Mouse (Mus musculus) heart, embryonic 13.5 days (tissue): ENCODE measurements at regions not wholly inside any gene's neighbourhood (a gene's known extent, or its start where the extent isn't known, plus 50 kb on each side); places are given as distances from the start of the nearest gene placed in this dataset.

Experiments
- ATAC-seq: fragments of 200-750 bp; cut with Nextera tagmentation; 2 replicates; pipeline ENCODE4 v1.8.0; 2017; ENCODE audit warnings: moderate TSS enrichment; ENCODE audit not compliant: insufficient number of reproducible peaks, low FRiP score, low TSS enrichment; ENCODE audit errors: extremely low read depth
- H3K27ac ChIP-seq: fragments of 300-500 bp; sonication (generic); replicated peaks from 2 replicates; pipeline ENCODE4 v1.5.1; 2015; ENCODE audit warnings: moderate library complexity, mild to moderate bottlenecking, inconsistent platforms
- H3K27me3 ChIP-seq: fragments of 300-500 bp; sonication (generic); replicated peaks from 2 replicates; pipeline ENCODE4 v1.6.1; 2015; ENCODE audit warnings: mild to moderate bottlenecking, inconsistent platforms
- H3K36me3 ChIP-seq: fragments of 300-500 bp; sonication (generic); 2 replicates; pipeline ENCODE4 v1.6.1; 2015; ENCODE audit warnings: mild to moderate bottlenecking, inconsistent platforms
- H3K4me1 ChIP-seq: fragments of 300-500 bp; sonication (generic); 2 replicates; pipeline ENCODE4 v1.6.1; 2015; ENCODE audit warnings: inconsistent platforms
- H3K4me2 ChIP-seq: fragments of 300-500 bp; sonication (generic); 2 replicates; pipeline ENCODE4 v1.6.1; 2015; ENCODE audit warnings: inconsistent platforms, mild to moderate bottlenecking, moderate library complexity
- H3K4me3 ChIP-seq: fragments of 300-500 bp; sonication (generic); 2 replicates; pipeline ENCODE4 v1.5.1; 2015; ENCODE audit warnings: moderate library complexity, mild to moderate bottlenecking, inconsistent platforms
- H3K9ac ChIP-seq: fragments of 300-500 bp; sonication (generic); 2 replicates; pipeline ENCODE4 v1.6.1; 2015; ENCODE audit warnings: inconsistent platforms, mild to moderate bottlenecking, moderate library complexity
- H3K9me3 ChIP-seq: fragments of 300-500 bp; sonication (generic); 2 replicates; pipeline ENCODE4 v1.6.1; 2016; ENCODE audit warnings: inconsistent platforms
- WGBS: fragments of 180-500 bp; shearing (Covaris S2); methylation state at CpG from one replicate; pipeline ENCODE4 v1.1.7; 2015; ENCODE audit warnings: mixed read lengths; 5-methylcytosine and 5-hydroxymethylcytosine counted together

DNA sequence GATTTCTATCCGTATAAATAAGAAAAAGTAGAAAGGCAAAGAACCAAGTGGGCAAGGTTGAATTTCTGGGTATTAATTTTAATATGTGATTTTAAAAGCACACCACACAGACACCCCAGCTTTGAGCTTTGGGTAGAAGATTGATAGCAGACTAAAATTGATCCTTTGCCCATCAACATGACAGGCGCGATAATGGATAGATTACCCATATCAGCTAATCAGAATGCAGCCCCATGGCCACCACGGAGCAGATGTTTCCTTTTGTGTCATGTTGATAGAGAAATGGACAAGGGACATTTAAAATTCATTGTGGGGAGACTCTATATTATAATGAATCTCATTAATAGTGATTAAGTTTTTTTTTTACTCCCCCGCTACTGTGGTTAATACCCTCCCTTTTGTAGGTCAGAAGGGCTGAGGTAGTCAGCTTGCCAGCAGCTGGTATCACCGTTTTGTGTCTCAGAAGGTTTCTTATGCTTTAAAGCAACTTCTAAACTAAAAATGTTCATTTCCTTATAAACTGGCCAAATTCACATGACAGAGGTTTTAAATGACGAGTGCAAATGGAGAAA lies 296.1 kb downstream of the Irs2 start:
- no peak overlapping the region for H3K27ac ChIP-seq
- H3K4me1 ChIP-seq = 0 out of 2 replicates have a peak, but pooled peaks cover 4% of the 10 kb centered on the region
- WGBS = 69% methylated on average over 7 of the region's 7 CpGs
- H3K27me3 ChIP-seq = peaks cover 5% of the 10 kb centered on the region; the same call in 1 of the 2 replicates
- H3K9ac ChIP-seq = no peak overlapping the region
- no peak overlapping the region for H3K4me2 ChIP-seq
- H3K9me3 ChIP-seq = no peaks in the 10 kb centered on the region
- no peak for ATAC-seq
- no peak overlapping the region for H3K4me3 ChIP-seq
- H3K36me3 ChIP-seq = no peaks in the 10 kb centered on the region

DNA sequence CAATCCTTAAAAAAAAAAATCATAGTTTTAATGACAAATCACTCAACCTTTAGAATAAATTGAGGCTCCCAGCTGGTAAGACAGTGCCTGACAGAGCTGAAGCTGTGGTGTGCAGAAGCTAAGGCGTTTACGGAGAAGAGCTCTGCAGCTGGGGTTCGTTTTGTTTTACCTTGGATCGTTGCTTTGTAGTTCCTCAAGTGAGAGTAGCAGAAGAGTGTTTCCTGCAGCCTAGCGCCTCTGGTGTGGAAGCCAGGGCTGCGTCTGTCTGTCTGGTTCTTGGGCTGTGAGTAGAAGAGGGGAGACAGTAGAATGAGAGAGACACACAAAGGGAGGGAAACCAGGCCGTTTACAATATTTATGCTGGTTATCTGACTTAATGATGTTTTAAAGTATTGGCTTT lies 296.8 kb downstream of the Irs2 start:
- ATAC-seq = no peak
- Histone ChIP-seq H3K4me2 (no peak overlapping the region), H3K27me3 (no peaks in the 10 kb centered on the region), H3K4me1 (0 out of 2 replicates have a peak, but pooled peaks cover 4% of the 10 kb centered on the region), H3K27ac (no peak overlapping the region), H3K9ac (no peak overlapping the region), H3K36me3 (no peaks in the 10 kb centered on the region), H3K9me3 (no peaks in the 10 kb centered on the region), H3K4me3 (no peak overlapping the region)
- WGBS = 48% methylated on average over 7 of the region's 7 CpGs

DNA sequence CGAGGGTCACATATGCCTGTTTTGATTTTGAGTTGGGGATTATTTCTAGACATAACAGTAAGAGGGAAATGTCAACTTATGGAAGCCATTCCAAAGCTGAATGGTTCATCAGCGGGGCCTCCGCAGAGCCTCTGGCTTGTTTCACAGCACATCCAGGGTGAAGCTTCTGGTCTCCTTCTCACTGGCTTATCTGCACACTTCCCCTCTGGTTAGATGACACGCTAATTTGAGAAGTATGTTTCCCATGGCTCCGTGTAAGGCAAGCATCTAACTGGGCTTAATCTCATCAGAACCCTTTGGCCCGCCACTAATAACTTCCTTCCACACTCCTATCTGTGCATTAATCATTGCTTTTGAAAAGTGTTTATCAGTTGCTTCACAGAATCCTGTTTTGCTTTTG lies 299.7 kb downstream of the Irs2 start:
- Histone ChIP-seq H3K4me2 (no peak overlapping the region), H3K36me3 (no peaks in the 10 kb centered on the region), H3K4me1 (0 out of 2 replicates have a peak, but pooled peaks cover 10% of the 10 kb centered on the region), H3K9me3 (no peaks in the 10 kb centered on the region), H3K27me3 (no peaks in the 10 kb centered on the region), H3K4me3 (no peak overlapping the region), H3K27ac (no peak overlapping the region), H3K9ac (no peak overlapping the region)
- no peak for ATAC-seq
- 48% methylated on average over 6 of the region's 6 CpGs for WGBS

DNA sequence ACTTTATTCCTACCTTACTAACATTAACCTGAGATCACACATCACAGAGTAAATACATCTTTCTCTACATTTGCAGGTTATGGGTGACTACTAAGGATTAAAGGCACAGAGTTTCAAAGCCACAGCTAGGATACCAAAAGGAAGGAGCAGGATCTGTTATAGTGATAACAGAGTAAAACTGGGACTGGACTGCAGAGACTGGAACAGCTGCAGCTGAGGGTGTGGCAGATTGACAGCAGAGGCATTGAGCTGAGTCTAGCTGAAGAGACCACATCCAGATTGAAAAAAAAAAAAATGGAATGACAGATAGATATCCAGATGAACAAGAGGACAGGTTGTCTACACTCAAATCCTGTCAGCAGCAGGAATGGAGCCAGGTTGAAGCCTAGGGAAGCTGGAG lies 301.1 kb downstream of the Irs2 start:
- H3K4me2 ChIP-seq = no peak overlapping the region
- no peak for ATAC-seq

DNA sequence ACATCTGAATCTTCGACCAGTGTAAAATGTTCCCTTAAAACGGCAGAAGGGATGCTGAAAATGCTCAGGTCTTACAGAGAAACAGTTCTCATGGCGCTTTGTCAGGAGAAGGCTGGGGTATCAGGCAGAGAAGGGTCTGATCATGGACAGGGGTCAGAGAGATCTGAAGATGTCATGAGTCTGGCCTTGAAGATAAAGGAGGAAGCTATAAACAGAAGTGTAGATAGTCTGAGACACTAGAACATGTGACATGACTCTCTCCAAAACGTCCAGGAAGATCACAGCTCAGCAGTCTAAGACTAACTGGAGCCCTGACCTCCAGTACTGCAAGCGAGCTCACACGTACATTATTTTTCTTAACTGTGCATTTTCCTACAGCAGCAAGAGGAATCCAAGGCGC lies 302.3 kb downstream of the Irs2 start:
- H3K27ac ChIP-seq = no peak overlapping the region
- no peak overlapping the region for H3K4me3 ChIP-seq
- H3K9me3 ChIP-seq = no peaks in the 10 kb centered on the region
- WGBS = 46% methylated on average over 7 of the region's 7 CpGs
- ATAC-seq = no peak
- 0 out of 2 replicates have a peak, but pooled peaks cover 4% of the 10 kb centered on the region for H3K27me3 ChIP-seq
- H3K9ac ChIP-seq = no peak overlapping the region
- no peaks in the 10 kb centered on the region for H3K36me3 ChIP-seq
- H3K4me1 ChIP-seq = 0 out of 2 replicates have a peak, but pooled peaks cover 10% of the 10 kb centered on the region
- H3K4me2 ChIP-seq = no peak overlapping the region

More for the DNA sequence above, 301.1 kb downstream of the Irs2 start:
- H3K4me3 ChIP-seq = no peak overlapping the region
- H3K4me1 ChIP-seq = 0 out of 2 replicates have a peak, but pooled peaks cover 10% of the 10 kb centered on the region
- H3K9ac ChIP-seq = no peak overlapping the region
- H3K27me3 ChIP-seq = 0 out of 2 replicates have a peak, but pooled peaks cover 4% of the 10 kb centered on the region
- no peak overlapping the region for H3K27ac ChIP-seq
- H3K36me3 ChIP-seq = no peaks in the 10 kb centered on the region
- no peaks in the 10 kb centered on the region for H3K9me3 ChIP-seq

DNA sequence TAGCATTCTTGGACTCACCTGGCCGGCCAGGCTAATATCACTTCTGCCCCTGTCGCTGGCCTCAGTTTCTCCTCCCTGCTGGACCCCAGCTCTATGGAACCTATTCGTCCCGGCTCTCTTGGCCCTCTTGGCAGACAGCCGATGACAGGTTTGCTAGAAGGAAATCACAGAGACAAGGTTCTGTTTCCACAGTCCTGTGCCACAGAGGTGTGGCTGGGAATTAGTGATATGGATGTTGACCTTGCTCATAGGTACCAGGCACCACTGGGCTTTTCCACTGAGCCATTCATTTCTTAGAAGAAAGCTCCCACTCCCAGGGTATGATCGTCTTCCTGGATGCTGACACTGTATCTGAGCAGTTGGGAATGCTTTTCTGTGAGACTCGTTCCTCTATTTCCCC lies 305.5 kb downstream of the Irs2 start:
- Histone ChIP-seq H3K9me3 (no peaks in the 10 kb centered on the region), H3K4me2 (no peak overlapping the region), H3K36me3 (no peaks in the 10 kb centered on the region), H3K9ac (no peak overlapping the region), H3K4me3 (no peak overlapping the region), H3K27me3 (0 out of 2 replicates have a peak, but pooled peaks cover 4% of the 10 kb centered on the region), H3K27ac (no peak overlapping the region), H3K4me1 (0 out of 2 replicates have a peak, but pooled peaks cover 5% of the 10 kb centered on the region)
- 72% methylated on average over 7 of the region's 7 CpGs for WGBS
- ATAC-seq = no peak

DNA sequence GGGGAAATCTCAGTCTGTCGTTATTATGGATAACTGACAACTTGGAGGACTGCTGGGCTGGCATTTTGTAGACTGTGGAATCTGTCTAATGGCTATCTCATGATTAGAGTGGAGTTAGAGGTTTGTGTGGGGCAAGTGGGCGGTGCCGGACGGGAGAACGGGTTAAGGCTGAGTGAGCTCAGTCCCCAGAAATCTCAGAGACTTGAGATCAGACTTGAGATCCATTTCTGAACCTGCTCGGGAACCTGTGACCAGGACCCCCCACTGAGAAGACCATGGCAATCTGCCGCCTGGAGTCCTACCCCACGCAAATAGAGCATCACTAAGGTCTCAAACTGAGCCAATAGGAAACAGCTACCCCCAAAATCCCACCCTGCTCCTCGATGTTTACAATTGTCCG lies 306.0 kb downstream of the Irs2 start:
- no peak overlapping the region for H3K9ac ChIP-seq
- no peak for ATAC-seq
- 0 out of 2 replicates have a peak, but pooled peaks cover 5% of the 10 kb centered on the region for H3K4me1 ChIP-seq
- WGBS = 63% methylated on average over 10 of the region's 10 CpGs
- H3K27ac ChIP-seq = no peak overlapping the region
- 0 out of 2 replicates have a peak, but pooled peaks cover 4% of the 10 kb centered on the region for H3K27me3 ChIP-seq
- no peaks in the 10 kb centered on the region for H3K9me3 ChIP-seq
- H3K36me3 ChIP-seq = no peaks in the 10 kb centered on the region
- no peak overlapping the region for H3K4me2 ChIP-seq
- no peak overlapping the region for H3K4me3 ChIP-seq

DNA sequence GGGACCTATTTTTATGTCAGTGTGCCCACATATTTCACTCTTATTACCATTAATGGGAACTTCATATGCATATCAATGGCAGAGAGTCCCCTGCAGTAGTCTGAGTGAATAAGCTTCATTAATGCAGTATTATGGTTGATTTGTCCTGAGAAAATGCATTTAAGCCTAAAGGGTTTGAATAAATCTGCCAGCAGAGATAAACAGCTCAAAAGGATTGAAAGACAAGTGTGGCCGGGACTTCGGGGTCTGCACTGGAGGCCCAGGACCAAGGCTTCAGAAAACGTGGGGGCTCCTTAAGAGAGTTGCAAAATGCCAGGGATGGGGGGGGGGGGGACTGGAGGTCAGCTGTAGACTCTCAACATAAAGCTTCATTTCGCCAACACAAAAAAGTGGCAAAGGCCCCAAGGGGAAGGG lies 306.6 kb downstream of the Irs2 start:
- no peak overlapping the region for H3K9ac ChIP-seq
- no peaks in the 10 kb centered on the region for H3K9me3 ChIP-seq
- ATAC-seq = no peak
- H3K36me3 ChIP-seq = no peaks in the 10 kb centered on the region
- H3K4me3 ChIP-seq = no peak overlapping the region
- H3K27ac ChIP-seq = no peak overlapping the region
- 0 out of 2 replicates have a peak, but pooled peaks cover 4% of the 10 kb centered on the region for H3K27me3 ChIP-seq
- 68% methylated on average over 4 of the region's 4 CpGs for WGBS
- H3K4me2 ChIP-seq = no peak overlapping the region
- 0 out of 2 replicates have a peak, but pooled peaks cover 5% of the 10 kb centered on the region for H3K4me1 ChIP-seq

DNA sequence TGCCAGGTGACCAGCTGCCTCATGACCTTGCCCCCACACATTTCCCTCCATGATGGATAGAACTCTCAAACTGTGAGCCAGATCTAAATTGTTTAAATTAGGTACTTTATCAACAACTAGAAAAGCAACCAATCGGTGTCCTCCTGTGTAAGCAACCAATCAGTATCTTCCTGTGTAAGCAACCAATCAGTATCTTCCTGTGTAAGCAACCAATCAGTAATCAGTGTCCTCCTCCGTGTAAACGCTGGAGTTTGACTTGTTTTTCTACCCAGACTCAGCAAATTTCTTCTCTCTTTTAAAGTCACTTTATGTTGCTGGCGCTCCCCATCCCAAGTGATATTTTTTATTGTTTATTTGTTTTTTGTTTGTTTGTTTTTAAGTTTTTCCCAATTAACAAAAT lies 307.0 kb downstream of the Irs2 start:
- H3K4me2 ChIP-seq = no peak overlapping the region
- no peaks in the 10 kb centered on the region for H3K36me3 ChIP-seq
- H3K9me3 ChIP-seq = no peaks in the 10 kb centered on the region
- 0 out of 2 replicates have a peak, but pooled peaks cover 4% of the 10 kb centered on the region for H3K27me3 ChIP-seq
- no peak overlapping the region for H3K4me3 ChIP-seq
- 66% methylated on average over 4 of the region's 4 CpGs for WGBS
- 0 out of 2 replicates have a peak, but pooled peaks cover 5% of the 10 kb centered on the region for H3K4me1 ChIP-seq
- no peak overlapping the region for H3K27ac ChIP-seq
- ATAC-seq = no peak
- no peak overlapping the region for H3K9ac ChIP-seq

DNA sequence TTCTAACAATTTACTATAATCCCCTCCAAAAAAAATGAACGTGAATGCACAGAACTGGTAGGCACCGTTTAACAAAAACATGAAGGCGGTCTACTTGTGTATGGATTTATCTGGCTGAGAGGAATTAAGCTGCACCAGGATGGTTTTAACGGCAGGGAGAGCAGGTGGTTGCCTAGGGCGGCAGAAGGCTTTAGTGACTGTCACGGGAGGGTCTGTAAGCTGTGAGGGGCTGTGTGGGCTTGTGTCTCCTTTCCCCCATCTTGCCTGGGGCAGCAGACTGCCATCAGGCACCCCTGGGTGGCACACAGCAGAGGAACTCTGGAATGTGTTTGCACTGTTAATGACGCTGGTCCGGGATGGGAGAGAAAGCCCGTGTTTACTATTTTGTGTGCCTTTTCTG lies 308.6 kb downstream of the Irs2 start:
- WGBS = 75% methylated on average over 9 of the region's 9 CpGs
- H3K9ac ChIP-seq = no peak overlapping the region

DNA sequence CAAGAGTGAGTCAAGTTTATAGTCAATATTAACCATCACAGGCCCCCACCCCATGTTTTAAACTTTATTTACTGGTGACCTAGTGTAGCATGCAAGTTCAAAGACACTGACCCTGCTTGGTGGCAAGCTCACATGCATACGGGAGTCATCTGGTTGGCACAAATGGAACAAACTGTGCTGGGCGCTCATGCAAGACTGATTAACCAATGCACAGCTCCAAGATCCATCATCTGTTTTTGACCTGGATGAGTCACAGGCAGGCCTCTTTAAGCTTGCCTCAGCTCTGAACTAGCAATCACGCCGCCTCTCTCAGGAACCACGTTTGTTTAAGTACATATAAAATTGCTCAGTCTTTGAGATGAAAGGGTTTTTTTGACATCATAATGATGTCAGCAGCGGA lies 313.1 kb downstream of the Irs2 start:
- 77% methylated on average over 6 of the region's 6 CpGs for WGBS
- Histone ChIP-seq H3K4me3 (no peak overlapping the region), H3K4me2 (no peak overlapping the region), H3K27ac (no peak overlapping the region), H3K9me3 (no peaks in the 10 kb centered on the region), H3K27me3 (no peaks in the 10 kb centered on the region), H3K9ac (no peak overlapping the region), H3K36me3 (no peaks in the 10 kb centered on the region), H3K4me1 (peaks cover 7% of the 10 kb centered on the region)
- ATAC-seq = no peak

More for the DNA sequence above, 308.6 kb downstream of the Irs2 start:
- H3K27ac ChIP-seq = no peak overlapping the region
- H3K36me3 ChIP-seq = no peaks in the 10 kb centered on the region
- H3K4me1 ChIP-seq = no peaks in the 10 kb centered on the region
- H3K4me2 ChIP-seq = no peak overlapping the region
- H3K27me3 ChIP-seq = 0 out of 2 replicates have a peak, but pooled peaks cover 4% of the 10 kb centered on the region
- no peaks in the 10 kb centered on the region for H3K9me3 ChIP-seq
- no peak for ATAC-seq
- H3K4me3 ChIP-seq = no peak overlapping the region

DNA sequence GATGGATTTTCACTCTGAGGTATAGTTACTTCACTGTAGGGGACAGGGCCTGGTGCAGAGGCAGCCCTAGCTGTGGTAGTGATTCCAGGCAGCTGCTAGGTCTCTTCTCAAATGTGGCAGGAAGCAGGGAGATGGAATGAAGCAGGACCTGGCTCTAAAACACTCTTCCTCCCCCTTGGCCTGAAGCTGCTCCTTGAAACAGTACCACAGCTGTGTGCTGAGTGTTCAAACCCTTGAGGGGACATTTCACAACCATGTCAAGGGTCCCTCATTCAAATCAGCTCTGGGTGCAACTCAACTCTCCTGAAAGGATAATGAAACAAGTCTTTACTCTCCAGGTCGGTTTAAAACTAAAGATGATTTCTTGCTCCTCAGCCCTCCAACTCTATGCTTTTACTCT lies 317.6 kb downstream of the Irs2 start:
- no peak overlapping the region for H3K9ac ChIP-seq
- ATAC-seq = no peak
- H3K36me3 ChIP-seq = no peaks in the 10 kb centered on the region
- H3K4me3 ChIP-seq = no peak overlapping the region
- no peaks in the 10 kb centered on the region for H3K9me3 ChIP-seq
- WGBS = 67% methylated on average over 1 of the region's 1 CpGs
- H3K27me3 ChIP-seq = no peaks in the 10 kb centered on the region
- H3K4me1 ChIP-seq = peaks cover 7% of the 10 kb centered on the region
- H3K27ac ChIP-seq = no peak overlapping the region
- no peak overlapping the region for H3K4me2 ChIP-seq
